Mouse (Mus musculus): ENCODE results near the gene Rarb.

Gene Rarb

GRCm38 (mm10) chr14:16589139-16589538 is 229.8 kb downstream of the Rarb start:
- DNase-seq (ENCODE audit: low read depth, low spot score), result no peak

DNA sequence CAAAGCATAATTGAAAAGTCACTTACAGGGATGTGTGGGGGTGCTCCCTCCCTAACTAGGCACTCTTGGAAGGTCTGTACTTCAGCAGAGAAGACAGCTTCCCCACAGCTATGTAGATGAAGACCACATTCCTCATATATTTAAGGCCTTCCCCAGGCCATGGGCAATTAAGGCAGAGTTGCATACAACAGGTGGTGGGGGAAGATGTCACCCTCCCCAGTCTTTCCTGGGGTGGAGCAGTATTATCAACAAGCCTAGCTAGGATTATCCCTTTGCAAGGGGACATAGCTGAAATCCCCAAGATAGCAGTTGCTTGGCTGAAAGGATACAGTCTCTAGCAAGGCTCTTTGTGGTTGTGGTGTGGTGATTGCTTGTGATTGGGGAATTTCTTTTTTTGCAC is 240.9 kb downstream of the Rarb start:
- DNase-seq (ENCODE audit: low read depth, low spot score), result no peak

- no peak for DNase-seq (ENCODE audit: low read depth, low spot score)
These were observed 241.9 kb downstream of the Rarb start for GRCm38 (mm10) chr14:16577049-16577448.

GRCm38 (mm10) chr14:16574925-16575721 is 243.8 kb downstream of the Rarb start:
- no peak for DNase-seq (ENCODE audit: low read depth, low spot score)

GRCm38 (mm10) chr14:16573475-16574171 is 245.3 kb downstream of the Rarb start:
- no peak for DNase-seq (ENCODE audit: low read depth, low spot score)

DNA sequence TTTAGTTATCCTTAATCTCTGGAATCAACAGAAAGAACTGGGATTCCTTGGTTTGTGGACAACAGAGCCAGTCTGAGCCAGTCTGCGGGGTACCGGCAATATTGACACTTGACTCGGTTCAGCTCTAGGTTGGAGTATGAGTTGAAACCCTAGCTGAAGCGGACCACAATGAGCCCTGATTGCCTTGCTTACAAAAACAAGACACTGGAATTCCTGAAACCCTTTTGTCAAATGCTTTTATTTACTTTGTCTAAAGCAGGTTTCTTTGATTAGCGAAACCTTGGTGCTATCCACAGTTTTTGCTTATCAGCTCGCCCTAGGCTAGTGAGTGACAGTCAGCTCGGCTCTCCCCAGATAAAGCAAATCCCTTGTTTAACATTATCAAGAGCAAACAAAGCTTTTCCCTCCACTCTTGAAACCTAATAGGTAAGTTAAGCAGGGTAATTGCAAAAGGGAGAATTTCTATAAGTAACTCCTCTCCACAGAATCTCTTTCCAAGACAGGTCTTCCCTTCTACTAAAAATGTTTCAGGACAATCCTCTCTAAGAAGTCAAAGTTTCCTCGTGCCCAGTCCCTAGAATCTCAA is 246.1 kb downstream of the Rarb start:
- DNase-seq (ENCODE audit: low read depth, low spot score), result no peak

DNA sequence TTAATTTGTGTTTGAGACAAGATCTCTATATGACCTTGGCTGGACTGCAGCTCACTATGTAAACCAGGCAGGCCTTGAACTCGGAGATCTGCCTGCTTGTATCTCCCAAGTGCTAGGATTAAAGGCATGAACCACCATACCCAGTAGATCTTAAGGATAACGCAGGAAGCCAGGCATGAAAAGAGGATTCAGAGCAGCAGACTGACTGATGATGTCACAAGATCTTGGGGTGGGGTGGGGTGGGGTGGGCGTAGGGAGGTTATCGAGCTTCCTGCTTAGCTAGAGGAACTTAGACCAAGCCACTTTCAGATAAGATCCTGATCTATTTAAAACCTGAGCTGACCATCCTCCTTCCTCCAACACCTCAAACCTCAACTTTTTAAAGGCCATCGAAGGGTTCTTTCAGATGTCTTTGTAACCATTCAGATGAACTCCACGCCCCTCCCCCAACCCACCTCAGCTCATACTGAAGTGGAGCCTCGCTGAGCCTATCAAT is 249.4 kb downstream of the Rarb start:
- DNase-seq (ENCODE audit: low read depth, low spot score), result no peak

DNA sequence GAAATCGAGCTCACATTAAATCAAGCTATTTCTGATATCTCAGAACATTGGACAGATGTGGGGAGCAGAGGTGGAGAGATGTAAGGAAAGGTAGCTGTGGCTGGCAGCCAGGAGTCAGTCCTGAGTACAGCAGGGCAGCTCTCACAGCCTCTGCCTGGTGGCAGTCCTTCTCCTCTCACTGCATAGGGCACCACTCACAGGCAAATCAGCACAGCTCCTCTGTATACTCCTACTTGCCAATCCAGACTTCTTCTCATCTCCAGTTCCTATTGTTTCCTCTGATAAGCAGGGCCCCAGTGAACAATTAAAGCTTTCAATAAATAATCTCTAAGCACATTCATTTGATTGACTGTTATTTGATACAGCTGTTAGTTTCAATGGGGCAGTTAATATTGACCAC is 252.0 kb downstream of the Rarb start:
- DNase-seq (ENCODE audit: low read depth, low spot score), result no peak

- no peak for DNase-seq (ENCODE audit: low read depth, low spot score)
These were observed 255.0 kb downstream of the Rarb start for GRCm38 (mm10) chr14:16563912-16564311.

- DNase-seq (ENCODE audit: low read depth, low spot score), result no peak
These were observed 257.3 kb downstream of the Rarb start for GRCm38 (mm10) chr14:16561496-16562170.

GRCm38 (mm10) chr14:16559294-16560217 is 259.4 kb downstream of the Rarb start:
- DNase-seq (ENCODE audit: low read depth, low spot score), result no peak

DNA sequence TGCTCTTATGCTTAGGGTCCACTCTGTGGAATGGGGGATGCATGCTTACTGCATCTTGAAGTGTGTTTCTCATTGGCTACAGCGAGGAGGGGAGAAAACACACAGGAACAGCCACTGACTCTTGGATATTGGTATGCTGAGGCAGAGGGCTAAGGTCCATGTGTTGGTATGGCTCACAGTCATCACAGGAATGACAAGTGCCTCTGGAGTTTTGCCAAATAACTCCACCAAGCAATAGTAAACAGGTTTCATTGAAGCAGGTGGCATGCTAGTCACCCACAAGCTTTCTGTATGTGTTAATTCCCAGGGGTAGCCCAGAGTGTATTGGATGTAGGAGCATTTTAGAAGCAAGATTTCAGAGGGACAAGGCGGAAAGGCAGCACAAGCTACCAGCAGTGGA is 260.9 kb downstream of the Rarb start:
- no peak for DNase-seq (ENCODE audit: low read depth, low spot score)

DNA sequence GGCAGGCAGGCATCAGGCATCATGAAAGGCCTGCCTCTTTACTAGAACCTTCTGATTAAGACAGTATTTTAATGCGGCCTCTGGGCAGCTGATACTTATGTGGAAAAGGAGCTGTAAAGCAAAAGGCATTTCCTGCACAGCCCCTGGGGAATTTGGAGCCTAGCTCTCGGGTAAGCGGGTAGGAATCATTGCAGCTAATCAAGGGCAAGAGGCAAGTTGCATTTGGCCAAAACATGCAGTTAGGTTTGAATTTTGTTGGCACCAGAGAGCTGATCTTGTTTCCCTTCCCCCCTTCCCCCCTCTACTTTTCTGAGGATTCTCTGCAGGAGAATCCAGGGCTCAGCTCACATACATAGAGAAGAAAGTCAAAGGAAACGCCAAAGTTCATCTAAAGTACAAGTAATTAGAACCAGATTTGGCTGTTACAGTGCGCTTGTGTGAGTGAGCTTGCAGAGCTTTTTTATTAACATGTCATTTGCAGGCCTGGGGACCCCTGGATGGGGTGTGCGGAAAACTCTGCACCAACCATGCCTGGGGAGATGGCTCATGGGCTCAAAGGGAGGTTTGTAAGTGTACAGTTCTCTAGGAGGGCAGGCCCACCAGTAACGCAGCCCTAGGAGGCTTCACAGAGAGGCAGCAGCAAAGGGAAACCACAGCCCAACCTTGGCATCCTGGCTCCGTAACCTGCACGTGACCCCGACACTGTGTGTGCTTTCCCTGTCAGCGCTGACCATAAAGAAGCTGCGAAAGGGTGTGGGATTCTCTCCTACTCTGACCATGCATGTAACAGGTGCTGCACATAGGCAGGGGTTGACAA is 264.1 kb downstream of the Rarb start:
- DNase-seq (ENCODE audit: low read depth, low spot score), result no peak

GRCm38 (mm10) chr14:16554319-16554642 is 264.7 kb downstream of the Rarb start:
- no peak for DNase-seq (ENCODE audit: low read depth, low spot score)

- DNase-seq (ENCODE audit: low read depth, low spot score), result no peak
These were observed 266.7 kb downstream of the Rarb start for GRCm38 (mm10) chr14:16552293-16552692.

DNA sequence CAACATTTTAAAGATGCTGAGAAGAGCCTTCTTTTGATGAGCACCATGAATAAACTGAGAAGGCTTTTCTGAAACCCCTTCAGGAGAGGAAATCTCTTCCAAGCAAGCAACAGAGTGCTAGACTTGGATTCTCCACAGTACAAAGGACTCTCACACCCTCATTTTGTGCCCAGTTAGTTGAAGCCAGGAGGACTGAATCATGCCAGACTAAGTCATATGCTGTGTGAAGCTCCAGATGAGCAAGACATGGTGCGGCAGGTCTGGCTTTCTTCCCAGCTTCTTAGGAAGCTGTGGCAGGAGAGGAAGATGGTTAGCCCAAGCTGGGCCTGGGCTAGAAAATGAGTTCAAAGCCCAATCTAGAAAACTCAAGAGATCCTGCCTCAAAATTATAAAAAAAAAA is 267.1 kb downstream of the Rarb start:
- DNase-seq (ENCODE audit: low read depth, low spot score), result no peak

DNA sequence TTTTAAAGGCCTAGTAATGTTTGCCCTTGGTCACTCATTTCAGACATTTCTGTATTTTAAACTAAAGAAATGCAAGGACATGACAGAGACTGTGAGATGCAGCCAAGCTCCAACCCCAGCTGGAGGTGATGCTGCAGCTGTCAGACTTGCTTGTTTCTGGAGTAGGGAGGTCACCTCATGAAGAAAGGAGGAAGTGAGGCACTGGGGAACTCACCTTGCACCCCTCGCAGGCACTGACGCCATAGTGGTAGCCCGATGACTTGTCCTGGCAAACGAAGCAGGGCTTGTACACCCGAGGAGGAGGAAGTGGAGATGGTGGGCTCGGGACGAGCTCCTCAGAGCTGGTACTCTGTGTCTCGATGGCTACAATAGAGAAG is 270.8 kb downstream of the Rarb start:
- no peak for DNase-seq (ENCODE audit: low read depth, low spot score)

DNA sequence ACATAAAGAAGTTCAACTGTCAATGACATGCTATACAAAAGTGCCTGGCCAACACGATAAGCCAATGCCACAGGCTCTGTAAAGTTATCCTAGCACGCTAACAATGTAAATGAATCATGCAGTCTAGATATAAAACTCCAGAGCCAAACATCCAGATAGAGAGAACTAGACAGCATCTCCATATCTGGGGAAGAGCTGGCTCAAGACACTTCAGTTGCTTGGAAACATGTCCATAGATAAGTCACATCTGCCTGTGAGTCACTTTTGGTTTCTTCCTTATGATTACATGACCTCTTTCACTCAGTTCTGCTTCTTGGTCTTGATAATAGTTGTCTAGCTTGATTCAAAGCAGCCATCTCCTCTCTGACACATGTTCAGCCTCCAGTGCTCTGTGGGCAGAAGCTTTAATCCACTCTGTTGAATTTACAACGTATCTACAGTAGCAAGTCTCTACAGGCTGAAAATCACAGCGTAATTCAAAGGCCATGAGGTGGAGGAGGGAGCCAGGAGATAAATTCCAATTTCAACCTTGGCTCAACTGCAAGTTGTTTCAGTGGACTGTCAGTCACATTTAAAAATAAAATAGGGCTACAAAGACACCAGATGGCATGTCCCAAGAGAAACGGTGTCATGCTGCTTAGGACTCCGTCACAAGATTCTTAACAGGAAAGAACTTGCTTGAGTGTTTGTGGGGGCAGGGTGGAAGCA is 271.3 kb downstream of the Rarb start:
- DNase-seq (ENCODE audit: low read depth, low spot score), result no peak

GRCm38 (mm10) chr14:16544995-16545394 is 274.0 kb downstream of the Rarb start:
- no peak for DNase-seq (ENCODE audit: low read depth, low spot score)

GRCm38 (mm10) chr14:16541641-16542040 is 277.3 kb downstream of the Rarb start:
- no peak for DNase-seq (ENCODE audit: low read depth, low spot score)
